Mouse (Mus musculus): ENCODE data around the gene Lrp5.
"Not testable (repeated sequence)": the region's sequence is repeated elsewhere in the genome, so short reads cannot be mapped to it uniquely, and the experiment has no call there.

Lrp5 gene

GRCm38 (mm10) chr19:3612534-3613273, 73.7 kb downstream of the Lrp5 start:
- DNase-seq (ENCODE audit: low spot score in 2 of 2) = no peak

GRCm38 (mm10) chr19:3611730-3612129, 74.6 kb downstream of the Lrp5 start:
- no peak for DNase-seq (ENCODE audit: low spot score in 2 of 2)

- no peak for DNase-seq (ENCODE audit: low spot score in 2 of 2)
Measured at GRCm38 (mm10) chr19:3610886-3611285, 75.5 kb downstream of the Lrp5 start.

GRCm38 (mm10) chr19:3609826-3610225, 76.5 kb downstream of the Lrp5 start:
- DNase-seq (ENCODE audit: low spot score in 2 of 2) = no peak

GRCm38 (mm10) chr19:3594316-3594715, 92.0 kb downstream of the Lrp5 start:
- no peak for DNase-seq (ENCODE audit: low spot score in 2 of 2)

- DNase-seq (ENCODE audit: low spot score in 2 of 2) = no peak
Measured at GRCm38 (mm10) chr19:3593379-3594055, 92.8 kb downstream of the Lrp5 start.

- no peak for DNase-seq (ENCODE audit: low spot score in 2 of 2)
Measured at GRCm38 (mm10) chr19:3589968-3590367, 96.4 kb downstream of the Lrp5 start.

GRCm38 (mm10) chr19:3589547-3589946, 96.8 kb downstream of the Lrp5 start:
- no peak for DNase-seq (ENCODE audit: low spot score in 2 of 2)

GRCm38 (mm10) chr19:3587729-3588128, 98.6 kb downstream of the Lrp5 start:
- not testable (repeated sequence) for DNase-seq (ENCODE audit: low spot score in 2 of 2)

GRCm38 (mm10) chr19:3586540-3586939, 99.8 kb downstream of the Lrp5 start:
- DNase-seq (ENCODE audit: low spot score in 2 of 2) = no peak

- no peak for DNase-seq (ENCODE audit: low spot score in 2 of 2)
Measured at GRCm38 (mm10) chr19:3586026-3586425, 100.3 kb downstream of the Lrp5 start.

- DNase-seq (ENCODE audit: low spot score in 2 of 2) = no peak
Measured at GRCm38 (mm10) chr19:3581326-3581725, 105.0 kb downstream of the Lrp5 start.

GRCm38 (mm10) chr19:3577911-3578290, 108.5 kb downstream of the Lrp5 start:
- DNase-seq (ENCODE audit: low spot score in 2 of 2) = no peak

GRCm38 (mm10) chr19:3577265-3577910, 109.0 kb downstream of the Lrp5 start:
- DNase-seq (ENCODE audit: low spot score in 2 of 2) = no peak

GRCm38 (mm10) chr19:3576451-3577264, 109.7 kb downstream of the Lrp5 start:
- DNase-seq (ENCODE audit: low spot score in 2 of 2) = no peak

- peak; percentile 97 to 99 for DNase-seq (ENCODE audit: low spot score in 2 of 2)
Measured at GRCm38 (mm10) chr19:3575632-3576384, 110.6 kb downstream of the Lrp5 start, which contains the start of gene Ppp6r3. Gene Ppp6r3, minus strand, starts transcription at chr19:3575749.

GRCm38 (mm10) chr19:3575276-3575631, 111.1 kb downstream of the Lrp5 start:
- DNase-seq (ENCODE audit: low spot score in 2 of 2) = peak in 1 of 2 experiments; percentile 76

- DNase-seq (ENCODE audit: low spot score in 2 of 2) = no peak
Measured at GRCm38 (mm10) chr19:3574593-3575094, 111.7 kb downstream of the Lrp5 start.

GRCm38 (mm10) chr19:3564309-3564708, 122.1 kb downstream of the Lrp5 start:
- DNase-seq (ENCODE audit: low spot score in 2 of 2) = no peak

GRCm38 (mm10) chr19:3562752-3563151, 123.6 kb downstream of the Lrp5 start:
- no peak for DNase-seq (ENCODE audit: low spot score in 2 of 2)

GRCm38 (mm10) chr19:3562298-3562697, 124.1 kb downstream of the Lrp5 start:
- DNase-seq (ENCODE audit: low spot score in 2 of 2) = no peak
